Mouse (Mus musculus) adrenal gland, adult 8-10 months (tissue): ENCODE measurements around the gene Pdss2. TPM values are rescaled to one million over a fixed set of nuclear protein-coding genes. Genes with fewer than 3 reads are reported as not detected.

ENCODE experiments used
- DNase-seq: peaks from one replicate; pipeline ENCODE4 v3.0.0; 2022
- total RNA-seq, 4 experiments: library from RNA; stranded (reverse); gene quantifications; 2 replicates each; pipeline ENCODE4 v1.2.4; 2022

The Pdss2 gene
- total RNA-seq, 4 experiments from 2014 or later: 18.7 to 24.0 (median 22.1) TPM

DNA sequence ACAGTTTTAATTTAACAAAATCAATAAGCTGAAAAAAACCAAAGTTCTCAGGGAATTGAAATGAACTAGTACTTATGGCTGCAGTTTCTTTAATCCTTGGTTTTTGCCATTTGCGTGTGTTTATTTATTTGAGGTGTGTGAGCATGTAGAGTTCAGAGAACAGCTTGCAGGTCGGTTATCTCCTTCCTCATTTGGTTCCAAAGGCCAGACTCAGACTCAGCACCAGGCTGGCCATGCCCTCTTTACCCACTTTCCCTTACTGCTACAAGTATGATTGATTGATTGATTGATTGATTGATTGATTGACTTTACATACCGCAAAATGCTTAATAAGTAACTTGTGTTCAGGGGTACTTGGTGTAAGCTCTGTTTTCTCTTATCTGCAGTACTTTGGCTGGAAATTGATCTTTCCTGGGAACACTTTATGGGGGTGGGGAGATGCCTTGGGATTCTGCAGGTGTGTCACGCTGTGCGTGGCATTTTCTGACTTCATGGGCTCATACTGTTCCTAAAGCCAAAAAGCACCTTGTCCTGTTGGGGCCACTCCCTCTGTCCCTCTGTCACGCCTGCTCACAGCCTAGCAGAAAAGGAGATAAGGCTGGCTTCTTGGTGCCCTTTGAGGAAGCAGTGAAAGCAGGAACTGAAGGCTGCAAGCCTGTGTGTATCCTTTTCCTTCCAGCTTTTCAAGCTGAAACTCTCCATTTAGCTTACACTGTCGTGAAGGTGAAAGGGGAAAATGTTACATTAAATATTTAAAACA lies 91.6 kb downstream of the Pdss2 start:
- no peak for DNase-seq

DNA sequence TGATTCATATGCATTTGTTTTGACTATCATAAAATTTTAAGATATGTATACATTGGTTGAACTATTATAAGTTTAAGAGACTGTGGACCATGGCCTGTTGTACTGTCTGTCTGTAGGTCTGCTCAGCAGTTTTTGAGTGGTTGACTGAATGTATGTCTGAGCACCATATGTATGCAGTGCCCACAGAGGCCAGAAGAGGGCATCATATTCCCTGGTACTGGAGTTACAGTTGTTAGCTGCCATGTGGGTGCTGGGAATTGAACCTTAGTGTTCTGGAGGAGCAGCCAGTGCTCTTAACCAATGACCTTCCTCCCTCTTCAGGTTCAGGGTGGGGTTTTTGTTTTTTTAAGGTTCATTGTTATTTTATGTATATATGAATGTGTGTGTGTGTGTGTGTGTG lies 93.9 kb downstream of the Pdss2 start:
- DNase-seq: no peak

DNA sequence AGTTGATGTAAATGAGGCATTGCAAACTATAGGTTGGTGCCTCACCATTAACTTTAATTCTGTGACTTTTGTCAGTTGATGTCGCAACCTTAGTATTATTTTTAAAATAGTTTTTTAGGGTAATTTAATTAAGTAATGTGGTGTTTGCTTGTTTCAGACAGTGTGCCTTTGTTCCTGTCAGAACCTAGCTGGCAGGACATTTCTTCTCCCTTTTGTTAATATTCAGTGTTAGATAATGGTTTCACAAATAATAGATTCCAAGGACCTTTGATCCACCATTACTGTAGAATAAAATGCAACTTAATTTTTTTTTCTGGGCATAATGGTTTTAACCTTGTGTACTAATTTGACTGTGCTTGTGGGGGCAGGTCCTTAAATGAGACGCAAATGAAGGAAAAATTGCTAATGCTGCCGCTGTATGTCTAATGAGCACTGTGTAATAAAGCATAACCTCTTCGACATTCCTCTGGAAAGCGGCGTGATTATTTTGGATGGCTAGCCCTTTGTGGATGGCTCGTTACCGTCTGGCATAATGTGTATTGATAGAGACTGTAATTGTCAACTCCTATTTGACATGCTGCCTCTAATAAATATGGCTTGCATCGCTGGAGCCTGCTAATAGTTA lies 96.2 kb downstream of the Pdss2 start:
- no peak for DNase-seq

DNA sequence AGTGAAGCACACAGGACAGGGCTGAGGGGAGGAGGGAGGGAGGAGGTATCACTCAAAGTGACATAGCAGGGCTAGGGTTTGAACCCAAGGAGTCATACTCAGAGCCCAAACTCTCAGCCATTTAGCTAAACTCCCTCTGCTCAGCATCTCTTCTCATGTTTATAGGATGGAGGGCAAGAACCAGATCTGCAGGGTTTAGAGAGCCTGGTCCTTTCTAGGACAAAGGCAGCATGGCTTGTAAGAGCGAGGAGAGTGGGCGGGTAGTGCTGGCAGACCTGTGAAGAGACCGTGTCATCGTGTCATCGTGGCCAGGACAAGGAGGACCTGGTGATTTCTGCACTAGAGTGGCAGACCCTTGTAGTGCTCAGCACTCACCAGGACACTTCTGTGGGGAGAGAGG lies 99.7 kb downstream of the Pdss2 start:
- no peak for DNase-seq

DNA sequence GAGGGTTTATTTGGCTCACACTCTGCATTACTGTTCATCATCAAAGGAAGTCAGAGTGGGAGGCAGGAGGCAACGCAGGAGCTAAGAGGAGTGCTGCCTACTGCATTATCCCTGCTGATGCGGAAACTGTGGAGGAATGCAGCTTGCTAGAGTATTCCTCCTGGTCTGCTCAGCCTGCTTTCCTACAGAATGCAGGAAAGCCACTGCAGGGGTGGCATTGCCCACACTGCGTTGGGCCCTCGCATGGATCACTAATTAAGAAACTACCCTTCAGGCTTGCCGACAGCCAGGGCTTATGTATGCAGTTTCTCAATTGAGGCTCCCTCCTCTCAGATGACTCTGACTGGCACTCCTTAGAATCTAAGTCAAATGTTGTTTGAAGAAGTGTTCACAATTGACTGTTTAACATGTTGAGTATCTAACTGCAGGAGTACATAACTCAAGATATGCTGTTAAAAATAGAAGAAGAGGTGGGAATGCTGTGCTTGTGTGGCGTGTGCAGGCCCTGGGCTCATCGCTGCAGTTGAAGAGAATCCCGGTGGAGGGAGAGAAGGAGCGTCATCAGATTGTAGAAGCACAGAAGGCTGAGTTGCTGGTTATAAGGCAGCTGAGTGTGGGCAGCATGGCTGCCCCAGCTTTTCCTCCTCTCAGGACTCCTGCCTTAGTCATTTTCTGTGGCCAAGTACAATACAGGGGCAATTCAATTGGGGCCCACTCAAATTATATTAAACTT lies 101.3 kb downstream of the Pdss2 start:
- DNase-seq: no peak

DNA sequence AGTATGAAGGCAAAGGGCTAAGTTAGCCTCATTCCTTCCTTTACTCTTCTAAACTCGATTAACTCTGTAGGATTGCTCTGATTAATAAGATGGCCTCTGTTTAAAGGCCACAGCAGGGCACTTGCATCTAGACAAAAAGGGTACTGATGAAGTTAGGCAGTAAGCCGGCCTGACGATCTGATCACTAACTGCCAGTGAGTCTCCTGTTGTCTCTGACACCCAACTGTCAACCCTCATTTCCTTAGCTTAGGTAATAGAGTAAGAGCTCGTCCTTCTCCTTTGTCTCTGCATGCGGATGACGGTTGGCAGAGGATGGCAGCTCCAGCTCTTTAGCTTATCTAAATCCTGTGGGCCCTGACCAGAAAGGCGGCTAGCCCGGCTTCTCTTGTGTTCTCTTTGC lies 102.1 kb downstream of the Pdss2 start:
- no peak for DNase-seq

DNA sequence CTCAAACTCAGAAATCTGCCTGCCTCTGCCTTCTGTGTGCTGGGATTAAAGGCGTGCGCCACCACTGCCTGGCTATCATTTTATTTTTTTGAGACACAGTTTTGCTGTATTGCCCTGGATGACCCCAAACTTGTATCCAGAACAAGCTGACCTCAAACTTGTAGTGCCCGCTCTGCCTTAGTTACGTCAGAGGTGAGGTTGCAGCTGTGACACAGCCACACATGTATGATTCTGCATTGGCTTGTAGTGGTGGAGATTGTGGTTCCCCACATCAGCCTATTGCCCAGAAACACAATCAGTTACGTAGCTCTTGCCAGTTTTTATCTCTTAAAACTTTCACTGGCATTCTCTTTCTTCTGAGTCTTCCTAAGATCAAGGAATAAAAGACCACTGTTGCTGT lies 108.5 kb downstream of the Pdss2 start:
- DNase-seq: no peak

DNA sequence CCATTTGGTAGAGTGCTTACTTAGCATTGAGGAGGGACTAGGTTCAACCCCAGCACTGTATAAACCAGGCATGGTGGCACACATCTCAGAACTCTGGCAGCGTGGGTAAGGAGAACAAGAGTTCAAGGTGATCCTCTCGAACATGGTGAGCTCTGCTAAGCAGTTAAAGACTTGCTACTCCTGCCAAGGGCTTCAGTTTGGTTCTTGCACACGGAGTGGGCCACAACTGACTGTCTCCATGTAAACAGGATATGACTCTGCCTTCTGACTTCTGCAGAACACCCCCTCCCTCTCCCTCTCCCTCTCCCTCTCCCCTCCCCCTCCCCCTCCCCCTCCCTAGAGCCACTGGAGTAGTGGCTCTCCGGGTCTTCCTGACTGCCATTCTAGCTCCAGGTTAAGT lies 109.4 kb downstream of the Pdss2 start:
- no peak for DNase-seq

DNA sequence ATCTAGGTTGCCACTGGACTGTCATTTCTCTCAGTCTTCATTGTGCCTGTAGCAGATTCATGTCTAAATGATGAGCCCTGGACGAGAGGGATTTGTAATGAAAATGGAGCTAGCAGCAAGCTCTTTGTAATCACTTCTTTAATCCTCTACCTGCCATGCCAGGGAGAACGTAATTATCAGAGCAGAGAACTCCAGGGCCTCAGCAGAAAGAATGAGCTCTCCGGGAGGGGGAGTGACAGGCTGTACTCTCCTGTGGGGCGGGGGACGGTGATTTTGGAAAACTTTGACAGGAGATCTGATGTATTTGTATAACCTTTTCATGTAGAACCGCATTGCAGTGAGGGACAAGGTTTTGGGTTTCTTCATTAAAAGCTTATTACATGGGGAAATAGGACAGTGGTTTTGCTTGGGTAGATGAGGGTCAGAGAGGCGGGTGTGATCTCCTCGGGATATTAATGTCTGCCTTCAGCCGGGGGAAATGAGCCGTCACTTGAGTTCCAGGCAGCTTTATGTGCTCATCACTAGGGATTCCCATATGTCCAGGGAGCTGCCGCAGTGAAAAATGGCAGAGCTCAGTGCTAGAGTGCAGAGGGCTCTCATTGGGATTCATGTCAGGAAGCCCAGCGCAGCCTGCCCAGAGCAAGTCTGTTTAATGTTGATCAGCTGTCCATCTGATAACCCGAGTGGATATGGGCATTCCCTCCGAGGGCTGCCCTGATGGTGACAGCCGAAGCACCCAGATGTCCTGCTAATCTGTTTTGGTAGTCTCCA lies 110.8 kb downstream of the Pdss2 start:
- no peak for DNase-seq

DNA sequence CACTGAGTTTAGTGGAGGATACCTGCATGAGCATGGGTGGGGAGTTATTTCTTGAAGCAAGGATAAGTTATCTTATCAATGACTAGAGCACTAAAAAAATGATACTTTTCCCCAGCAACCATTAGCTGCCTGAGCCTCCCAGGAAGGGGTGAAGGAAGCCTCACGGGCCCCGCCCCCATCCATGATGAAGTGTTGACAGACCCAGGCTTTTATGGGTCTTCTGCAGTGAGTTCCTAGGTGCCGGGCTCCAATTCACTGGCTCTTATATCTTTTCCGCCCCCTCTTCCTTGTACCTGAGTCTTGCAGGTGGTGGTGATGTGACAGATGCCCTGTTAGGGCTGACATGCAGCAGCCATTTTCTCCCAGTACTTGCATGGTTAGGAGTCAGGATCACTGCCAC lies 114.6 kb downstream of the Pdss2 start:
- DNase-seq: no peak

DNA sequence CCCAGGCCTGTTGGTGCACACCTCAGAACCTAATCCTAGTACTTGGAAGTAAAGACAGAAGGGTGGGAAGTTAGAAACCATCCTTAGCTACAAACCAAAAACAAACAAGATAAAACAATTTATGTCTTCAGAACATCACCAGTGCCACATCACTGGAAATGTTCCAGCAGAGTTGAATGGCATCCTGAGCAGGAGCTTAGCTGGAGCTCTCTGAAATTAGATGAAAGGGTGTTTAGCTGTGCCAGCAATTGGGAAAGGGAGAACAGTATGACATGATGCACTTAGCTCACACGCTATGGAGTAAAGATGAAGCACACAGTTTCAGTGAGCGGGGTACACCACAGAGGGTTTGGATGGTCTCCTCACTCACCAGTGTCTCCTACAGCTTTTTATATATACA lies 115.8 kb downstream of the Pdss2 start:
- no peak for DNase-seq

DNA sequence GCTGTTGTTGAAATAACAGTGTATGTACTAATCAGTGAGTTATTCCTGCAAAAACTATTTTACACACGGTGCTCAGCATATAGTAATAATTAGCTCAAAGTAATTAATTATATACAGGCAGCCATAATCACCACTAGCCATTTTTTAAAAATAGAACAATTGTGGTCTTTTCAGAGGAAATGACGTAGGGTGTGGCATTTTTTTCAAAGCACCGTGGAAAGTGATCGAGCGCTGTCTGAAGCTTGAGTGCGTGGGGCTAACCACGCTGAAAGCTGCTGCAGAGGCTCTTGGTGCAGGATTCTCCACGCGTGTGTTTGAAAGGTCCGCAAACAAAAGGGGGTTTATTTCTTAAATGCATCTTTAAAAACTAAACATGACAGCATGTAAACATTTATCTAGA lies 118.5 kb downstream of the Pdss2 start:
- no peak for DNase-seq

DNA sequence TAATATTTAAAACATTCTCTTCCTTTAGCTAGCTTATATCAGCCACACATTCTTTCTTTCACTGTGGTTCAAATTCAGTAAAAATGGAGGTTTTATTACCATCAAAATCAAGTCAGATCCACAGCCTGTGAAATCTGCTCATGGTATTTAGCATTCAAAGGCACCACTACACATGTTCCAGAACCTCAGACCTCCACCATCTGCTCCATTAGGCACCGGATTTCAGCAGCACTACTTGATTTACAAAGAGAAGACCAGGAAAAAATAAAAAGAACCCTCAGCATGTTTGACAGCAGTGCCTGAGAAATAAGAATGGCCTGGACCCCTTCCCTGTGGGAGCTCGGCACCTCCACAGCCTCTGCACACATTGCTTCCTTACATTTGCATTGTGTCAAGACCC lies 128.4 kb downstream of the Pdss2 start:
- DNase-seq: no peak

DNA sequence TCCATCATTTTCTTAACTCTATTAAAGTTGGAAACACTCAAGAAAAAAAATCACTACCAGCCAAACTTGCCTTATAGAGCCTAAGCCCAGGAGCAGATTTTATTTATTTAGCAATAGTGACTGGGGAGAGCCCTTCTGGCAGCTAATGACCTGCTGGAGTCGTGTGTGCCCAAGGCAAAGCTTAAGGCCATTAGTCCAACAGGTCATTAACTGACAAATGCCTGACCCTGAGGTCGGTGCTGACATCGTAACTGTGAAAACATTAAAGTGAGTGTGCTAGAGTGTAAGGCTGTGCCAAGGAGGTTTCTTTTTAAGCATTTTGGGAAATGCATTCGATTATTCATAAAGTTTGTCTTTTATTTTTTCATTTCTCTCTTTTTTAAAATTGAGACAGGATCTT lies 136.6 kb downstream of the Pdss2 start:
- no peak for DNase-seq

DNA sequence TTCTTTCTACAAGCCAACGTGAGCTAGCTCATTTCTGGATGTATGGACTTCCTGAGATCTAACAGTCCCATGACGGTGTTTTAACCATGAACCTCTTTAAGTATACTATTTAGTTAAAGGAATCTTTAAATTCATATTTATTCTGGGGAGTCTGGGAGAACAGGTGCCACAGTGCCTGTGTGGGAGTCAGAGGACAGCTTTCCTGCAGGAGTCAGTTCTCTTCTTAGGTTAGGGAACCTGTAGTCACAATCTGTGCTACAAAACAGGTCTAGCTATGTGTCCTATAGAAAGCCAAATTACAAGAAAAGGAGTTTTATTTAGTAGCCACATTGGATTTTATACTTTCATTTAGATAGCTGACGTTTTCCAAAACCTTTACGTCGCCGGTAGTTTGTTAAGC lies 141.7 kb downstream of the Pdss2 start:
- no peak for DNase-seq

DNA sequence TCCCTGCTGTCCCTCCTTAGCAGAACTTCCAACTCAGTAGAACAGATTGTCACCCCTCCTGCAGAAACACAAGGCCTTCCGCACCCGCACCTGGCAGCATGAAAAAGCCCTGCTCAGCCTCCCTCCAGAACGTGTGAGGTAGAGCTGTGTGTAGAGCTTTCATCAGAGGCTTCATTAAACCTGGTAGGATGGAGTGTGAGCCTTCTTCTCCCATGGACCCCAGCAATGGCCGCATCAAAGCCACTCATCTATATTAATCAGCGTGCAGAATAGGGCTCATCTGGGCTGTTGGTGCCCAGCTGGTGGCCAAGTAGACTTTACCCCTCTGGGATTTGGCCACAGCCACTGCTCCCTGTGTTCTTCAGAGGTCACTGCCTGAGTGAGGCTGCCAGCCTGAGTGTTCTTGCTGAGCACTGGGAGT lies 142.2 kb downstream of the Pdss2 start:
- DNase-seq: no peak

DNA sequence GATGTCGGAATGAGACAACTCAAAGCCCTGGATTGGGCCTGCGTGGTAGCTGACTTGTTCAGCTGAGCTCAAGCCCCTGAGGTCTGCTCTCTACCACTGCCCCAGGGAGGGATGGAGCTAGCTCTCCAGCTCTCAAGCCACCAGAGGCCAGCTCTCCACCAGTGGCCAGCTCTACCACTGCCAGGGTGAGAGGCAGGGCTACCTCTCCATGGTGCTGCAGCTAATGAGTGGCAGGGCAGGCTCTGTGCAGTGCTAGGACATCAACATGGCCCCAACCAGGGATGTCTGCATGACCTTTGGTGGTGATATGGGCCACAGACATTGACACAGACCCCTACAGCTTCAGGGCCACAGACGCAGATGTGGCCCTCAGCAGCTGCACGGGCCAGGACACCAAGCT lies 144.6 kb downstream of the Pdss2 start:
- DNase-seq: no peak

DNA sequence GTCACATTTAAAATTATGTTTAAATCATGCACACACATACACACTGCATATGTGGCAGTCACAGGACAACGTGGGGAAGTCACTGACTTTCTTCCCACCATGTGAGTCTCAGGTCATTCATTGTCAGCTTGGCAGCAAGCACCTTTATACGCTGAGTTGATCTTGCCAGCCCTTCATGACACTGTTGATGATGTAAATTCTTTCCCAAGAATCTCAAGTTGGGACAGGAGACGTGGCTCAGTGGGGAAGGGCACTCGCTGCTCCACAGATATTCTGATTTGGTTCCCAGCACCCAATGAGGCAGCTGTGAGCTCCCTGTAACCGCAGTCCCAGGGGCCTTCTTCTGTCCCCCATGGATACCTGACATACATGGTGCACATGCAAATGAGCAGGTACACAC lies 147.3 kb downstream of the Pdss2 start:
- no peak for DNase-seq

DNA sequence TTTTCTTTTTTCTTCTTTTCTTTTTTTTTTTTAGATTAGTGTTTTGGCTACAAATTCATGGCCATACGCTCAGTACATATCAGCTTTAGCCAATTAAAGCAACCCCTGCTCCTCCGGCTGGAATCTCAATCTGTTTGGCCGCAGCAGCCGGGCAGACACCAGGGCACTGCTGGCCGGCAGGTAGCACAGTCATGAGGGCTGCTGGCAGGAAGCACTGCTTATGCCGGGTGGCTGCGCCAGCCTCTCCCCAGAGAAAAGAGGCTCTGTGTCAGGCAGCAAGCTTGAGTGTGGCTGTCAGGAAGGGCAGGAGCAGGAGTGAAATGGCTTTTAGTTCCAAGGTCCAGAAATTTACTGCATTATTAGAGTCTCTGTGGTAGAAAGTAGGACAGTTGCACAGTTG lies 151.0 kb downstream of the Pdss2 start:
- no peak for DNase-seq

DNA sequence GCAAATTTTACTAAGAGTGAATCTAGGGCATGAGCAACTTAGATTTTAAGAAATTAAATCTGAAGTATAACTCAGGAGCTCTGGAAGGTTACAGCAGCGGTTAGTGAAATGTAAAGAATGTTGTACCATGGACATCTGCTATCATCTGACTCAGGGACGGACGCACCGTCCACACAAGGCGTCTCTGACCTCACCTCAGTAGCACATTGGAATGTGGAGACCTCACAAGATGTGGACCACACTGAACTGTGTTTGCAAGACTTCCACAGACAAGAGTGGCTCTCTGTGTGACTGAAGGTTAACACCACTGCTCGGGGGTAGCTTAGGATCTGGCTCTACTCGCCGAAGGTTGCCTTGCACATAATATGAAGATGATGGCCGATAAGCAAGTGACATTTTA lies 151.7 kb downstream of the Pdss2 start:
- DNase-seq: no peak

DNA sequence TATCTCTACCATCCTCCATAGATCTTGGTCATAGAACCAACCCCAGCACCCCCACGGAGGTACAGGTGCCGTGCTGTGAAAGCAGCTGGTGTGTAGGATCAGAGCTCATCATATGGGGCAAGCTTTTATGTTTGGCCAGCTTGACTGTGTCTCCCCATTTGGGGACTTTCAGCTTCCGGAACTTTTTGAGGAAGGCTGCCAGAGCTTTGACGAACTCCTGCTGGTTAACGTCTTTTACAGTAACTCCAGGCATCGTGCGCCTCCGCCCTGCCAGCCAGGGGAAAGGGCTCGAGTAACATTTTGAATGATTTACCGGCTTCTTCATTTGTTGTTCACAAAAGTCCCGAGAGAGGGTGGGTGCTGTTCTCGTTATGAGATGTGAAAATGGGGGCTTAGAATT lies 152.4 kb downstream of the Pdss2 start:
- no peak for DNase-seq

DNA sequence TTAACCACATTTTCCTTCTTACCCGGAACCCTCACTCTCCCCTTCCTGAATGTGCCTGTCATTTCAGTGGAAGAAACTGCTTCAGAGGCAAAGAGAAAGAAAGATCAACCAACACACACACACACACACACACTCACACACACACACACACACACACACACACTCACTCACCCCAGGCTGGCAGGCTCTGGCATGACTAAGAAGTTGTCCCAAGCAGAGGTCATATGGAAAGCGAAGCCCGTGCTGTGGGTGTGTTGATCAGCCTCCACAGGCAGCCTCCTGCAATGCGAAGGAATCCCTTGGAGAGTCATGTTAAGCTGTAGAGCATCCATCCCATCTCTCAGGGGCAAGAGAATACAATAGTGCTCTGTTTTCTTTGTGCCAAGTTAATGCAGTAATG lies 154.0 kb downstream of the Pdss2 start:
- DNase-seq: no peak

DNA sequence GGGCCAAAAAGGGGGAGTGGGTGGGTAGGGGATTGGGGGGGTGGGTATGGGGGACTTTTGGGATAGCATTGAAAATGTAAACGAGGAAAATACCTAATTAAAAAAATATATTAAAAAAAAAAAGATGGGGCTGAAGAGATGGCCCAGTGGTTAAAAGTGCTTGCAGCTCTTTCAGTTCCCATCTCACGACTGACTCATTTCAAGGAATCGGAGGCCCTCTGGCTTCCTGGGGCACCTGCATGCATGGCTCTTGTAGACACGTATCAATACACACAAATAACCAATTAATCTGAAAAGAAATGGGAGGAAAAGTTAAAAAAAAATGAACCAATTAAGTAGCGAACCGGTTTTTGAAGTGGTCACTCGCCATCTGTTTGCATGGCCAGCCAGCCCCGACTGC lies 155.5 kb downstream of the Pdss2 start:
- DNase-seq: no peak
